Mouse (Mus musculus) sigmoid colon, adult 10 weeks (tissue): ENCODE measurements around the gene Vars. TPM values are rescaled to one million over a fixed set of nuclear protein-coding genes. Genes with fewer than 3 reads are reported as not detected.

Experiments
- polyA plus RNA-seq: library from polyadenylated mRNA; stranded (reverse); fragments of 350-450 nt; fragmentation: Illumina TruSeq; extraction: RNeasy Lipid Tissue Mini Kit (QIAGEN cat#74804); gene quantifications from one replicate; pipeline ENCODE4 v1.2.3, GENCODE M21; 2014; ENCODE audit warnings: low read depth, low replicate concordance

Vars gene
- polyA plus RNA-seq = 1.5 TPM

GRCm38 (mm10) chr17:35000717-35001451, at the start of gene Vars:
Vars (plus strand) TSS chr17:35000987.

GRCm38 (mm10) chr17:34959130-34959778, 41.5 kb upstream of the Vars start, which contains the start of gene Hspa1b:
Hspa1b (minus strand) TSS chr17:34959238.

GRCm38 (mm10) chr17:34969822-34970221, 31.0 kb upstream of the Vars start, which contains the start of gene Gm20481:
Gm20481 (plus strand) TSS chr17:34969912.

GRCm38 (mm10) chr17:34972069-34972749, 28.6 kb upstream of the Vars start, which contains the start of the genes Hspa1a and Hspa1l:
Hspa1a (minus strand) TSS chr17:34972156.
Hspa1l (plus strand) TSS chr17:34972703.

GRCm38 (mm10) chr17:34981690-34982180, 19.1 kb upstream of the Vars start, which contains the start of gene Lsm2:
Lsm2 (plus strand) TSS chr17:34981862.

GRCm38 (mm10) chr17:35016376-35016775, 15.6 kb downstream of the Vars start, which contains the start of gene Vwa7:
Vwa7 (plus strand) TSS chr17:35016579.

GRCm38 (mm10) chr17:35027277-35028068, 26.7 kb downstream of the Vars start, which contains the start of gene Sapcd1:
Sapcd1 (minus strand) TSS chr17:35028016.

GRCm38 (mm10) chr17:35046681-35047455, 46.1 kb downstream of the Vars start, which contains the start of gene Msh5:
Msh5 (minus strand) TSS chr17:35046745.

GRCm38 (mm10) chr17:35049561-35050016, 48.8 kb downstream of the Vars start, which contains the start of gene Clic1:
Clic1 (plus strand) TSS chr17:35049966.

GRCm38 (mm10) chr17:35058911-35059892, 58.4 kb downstream of the Vars start, which contains the start of gene Ddah2:
Ddah2 (plus strand) TSS chr17:35059035.

GRCm38 (mm10) chr17:35064951-35065947, 64.5 kb downstream of the Vars start, which contains the start of gene Ly6g6c:
Ly6g6c (plus strand) TSS chr17:35065388.

Other genes starting within 250 kb of the Vars start
- not detected for gene Cyp21a1, start 196.4 kb upstream of the Vars start, polyA plus RNA-seq
- gene Stk19, start 164.0 kb upstream of the Vars start, polyA plus RNA-seq = 23.0 TPM
- gene Dxo, start 164.0 kb upstream of the Vars start, polyA plus RNA-seq = 3.0 TPM
- 5.6 TPM for gene Skiv2l, start 150.8 kb upstream of the Vars start, polyA plus RNA-seq
- gene Nelfe, start 150.6 kb upstream of the Vars start, polyA plus RNA-seq = 1.1 TPM
- 18.5 TPM for gene Cfb, start 138.5 kb upstream of the Vars start, polyA plus RNA-seq
- gene Zbtb12, start 121.5 kb upstream of the Vars start, polyA plus RNA-seq = 1.1 TPM
- 2.3 TPM for gene Gm20547, start 118.9 kb upstream of the Vars start, polyA plus RNA-seq
- 1.0 TPM for gene C2, start 102.7 kb upstream of the Vars start, polyA plus RNA-seq
- gene Ehmt2, start 102.5 kb upstream of the Vars start, polyA plus RNA-seq = 10.6 TPM
- 32.3 TPM for gene Slc44a4, start 86.5 kb upstream of the Vars start, polyA plus RNA-seq
- gene Neu1, start 69.7 kb upstream of the Vars start, polyA plus RNA-seq = 15.5 TPM
- gene Hspa1b, start 41.7 kb upstream of the Vars start, polyA plus RNA-seq = 10.1 TPM
- gene Gm20481, start 31.1 kb upstream of the Vars start, polyA plus RNA-seq = not detected
- gene Hspa1a, start 28.8 kb upstream of the Vars start, polyA plus RNA-seq = 4.5 TPM
- gene Hspa1l, start 28.3 kb upstream of the Vars start, polyA plus RNA-seq = 0.22 TPM
- 12.9 TPM for gene Lsm2, start 19.1 kb upstream of the Vars start, polyA plus RNA-seq
- gene Vwa7, start 15.6 kb downstream of the Vars start, polyA plus RNA-seq = 0.09 TPM
- gene Sapcd1, start 27.0 kb downstream of the Vars start, polyA plus RNA-seq = not detected
- 2.5 TPM for gene Msh5, start 45.8 kb downstream of the Vars start, polyA plus RNA-seq
- 47.8 TPM for gene Clic1, start 49.0 kb downstream of the Vars start, polyA plus RNA-seq
- gene Ddah2, start 58.0 kb downstream of the Vars start, polyA plus RNA-seq = not detected
- 1.5 TPM for gene Ly6g6c, start 64.4 kb downstream of the Vars start, polyA plus RNA-seq
- 3.0 TPM for gene Mpig6b, start 65.2 kb downstream of the Vars start, polyA plus RNA-seq
- 2.8 TPM for gene Ly6g6e, start 75.9 kb downstream of the Vars start, polyA plus RNA-seq
- gene Ly6g6d, start 77.1 kb downstream of the Vars start, polyA plus RNA-seq = not detected
- gene Ly6g6f, start 84.6 kb downstream of the Vars start, polyA plus RNA-seq = not detected
- 5.3 TPM for gene Abhd16a, start 88.3 kb downstream of the Vars start, polyA plus RNA-seq
- gene Ly6g5c, start 107.3 kb downstream of the Vars start, polyA plus RNA-seq = not detected
- gene Ly6g5b, start 114.4 kb downstream of the Vars start, polyA plus RNA-seq = not detected
- gene Gpank1, start 120.5 kb downstream of the Vars start, polyA plus RNA-seq = 0.85 TPM
- 96.9 TPM for gene Csnk2b, start 121.1 kb downstream of the Vars start, polyA plus RNA-seq
- gene D17H6S53E, start 125.4 kb downstream of the Vars start, polyA plus RNA-seq = 2.2 TPM
- not detected for gene Apom, start 131.1 kb downstream of the Vars start, polyA plus RNA-seq
- gene Bag6, start 134.2 kb downstream of the Vars start, polyA plus RNA-seq = 16.8 TPM
- 12.8 TPM for gene Prrc2a, start 163.9 kb downstream of the Vars start, polyA plus RNA-seq
- 7.7 TPM for gene Aif1, start 175.1 kb downstream of the Vars start, polyA plus RNA-seq
- gene Lst1, start 187.5 kb downstream of the Vars start, polyA plus RNA-seq = not detected
- gene Ltb, start 193.5 kb downstream of the Vars start, polyA plus RNA-seq = not detected
- 0.35 TPM for gene Tnf, start 201.0 kb downstream of the Vars start, polyA plus RNA-seq
- gene Lta, start 204.4 kb downstream of the Vars start, polyA plus RNA-seq = 0.54 TPM
- not detected for gene Gm16181, start 219.8 kb downstream of the Vars start, polyA plus RNA-seq
- gene Atp6v1g2, start 232.7 kb downstream of the Vars start, polyA plus RNA-seq = 8.0 TPM
- not detected for gene Nfkbil1, start 234.8 kb downstream of the Vars start, polyA plus RNA-seq
- gene Ddx39b, start 240.8 kb downstream of the Vars start, polyA plus RNA-seq = 10.4 TPM